Mouse (Mus musculus) lung, postnatal 4 days (tissue): ENCODE measurements around the gene Tead1.
"Not testable (repeated sequence)": the region's sequence is repeated elsewhere in the genome, so short reads cannot be mapped to it uniquely, and the experiment has no call there.

ENCODE experiments used
- DNase-seq, 2 experiments: peaks; one replicate each; pipeline ENCODE4 v3.0.0; 2021

Gene Tead1

DNA sequence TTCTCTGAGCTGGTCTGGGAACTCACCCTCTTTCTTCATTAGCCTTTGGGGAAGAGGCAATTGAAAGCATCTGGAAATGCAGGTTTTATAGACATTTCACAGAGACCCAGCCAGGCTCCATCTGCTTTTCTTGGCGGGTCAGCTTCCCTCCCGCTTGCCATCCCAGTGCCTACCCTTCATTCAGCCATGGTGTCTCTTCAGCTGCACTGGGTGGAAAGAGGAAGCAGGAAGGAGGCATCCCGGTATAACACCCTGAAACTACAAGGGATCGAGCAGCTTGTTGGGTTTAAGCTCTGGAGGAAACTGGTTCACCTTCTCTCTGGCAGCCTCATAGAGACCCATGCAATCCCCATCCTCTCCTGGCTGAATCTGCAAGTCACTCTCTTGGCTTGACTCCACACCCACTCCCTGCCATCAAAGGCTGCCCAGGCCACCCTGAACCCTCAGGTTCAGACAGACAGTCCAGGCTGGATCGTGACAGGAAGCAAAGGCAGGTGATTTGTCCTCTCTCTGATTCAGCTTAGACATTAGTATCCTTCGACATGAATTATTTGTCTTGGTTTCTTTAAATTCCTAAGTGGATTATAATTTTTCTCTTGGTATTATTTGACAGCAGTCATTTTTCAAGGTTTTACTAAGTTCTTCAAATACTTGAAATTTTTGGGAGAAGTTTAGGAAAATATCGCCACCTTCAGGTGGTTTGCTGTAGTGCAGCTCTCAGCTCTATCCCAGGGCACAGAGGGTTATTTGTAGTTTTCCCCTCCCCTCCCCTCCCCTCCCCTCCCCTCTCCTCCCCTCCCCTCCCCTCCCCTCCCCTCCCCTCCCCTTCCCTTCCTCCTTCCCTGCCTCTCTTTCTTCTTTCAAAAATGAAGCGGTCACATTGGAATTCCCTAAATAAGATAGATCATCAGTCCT is 189.7 kb downstream of the Tead1 start:
- DNase-seq, result peak; percentile 44 to 77

DNA sequence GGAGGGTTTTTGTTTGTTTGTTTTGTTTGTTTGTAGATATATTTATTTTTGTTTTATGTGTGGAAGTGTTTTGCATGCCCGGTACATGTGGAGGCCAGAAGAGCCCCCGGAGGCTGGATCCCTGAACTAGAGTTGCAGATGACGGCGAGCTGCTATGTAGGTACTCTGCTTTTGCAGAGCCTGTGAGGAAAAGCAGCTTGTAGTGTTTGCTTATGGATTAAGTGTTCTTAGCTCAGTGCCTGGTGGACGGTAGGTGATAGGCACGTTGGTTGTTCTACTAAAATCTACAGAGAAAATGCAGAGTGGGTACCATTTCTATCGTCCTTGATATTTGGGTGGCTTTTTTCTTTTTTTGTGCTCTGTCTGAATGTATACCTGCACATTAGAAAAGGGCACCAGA is 192.6 kb downstream of the Tead1 start:
- no peak for DNase-seq

GRCm38 (mm10) chr7:112872435-112873196 is 193.5 kb downstream of the Tead1 start:
- DNase-seq, result no peak

DNA sequence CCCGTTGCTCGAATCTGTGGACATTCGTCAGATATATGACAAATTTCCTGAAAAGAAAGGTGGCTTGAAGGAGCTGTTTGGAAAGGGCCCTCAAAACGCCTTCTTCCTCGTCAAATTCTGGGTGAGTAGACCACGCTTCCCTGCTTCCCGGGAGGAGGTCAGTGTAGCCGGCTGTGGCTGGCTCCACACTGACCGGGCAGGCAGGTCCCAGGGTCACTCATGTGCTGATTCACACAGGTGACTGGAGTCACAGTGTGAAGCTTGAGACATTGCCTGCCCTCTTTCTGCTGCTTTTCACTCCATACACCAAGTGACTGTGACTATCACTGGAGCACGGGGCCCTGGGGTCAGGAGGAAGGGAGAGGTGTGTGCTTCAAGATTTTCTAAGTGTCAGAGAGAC is 197.0 kb downstream of the Tead1 start:
- DNase-seq, result no peak

DNA sequence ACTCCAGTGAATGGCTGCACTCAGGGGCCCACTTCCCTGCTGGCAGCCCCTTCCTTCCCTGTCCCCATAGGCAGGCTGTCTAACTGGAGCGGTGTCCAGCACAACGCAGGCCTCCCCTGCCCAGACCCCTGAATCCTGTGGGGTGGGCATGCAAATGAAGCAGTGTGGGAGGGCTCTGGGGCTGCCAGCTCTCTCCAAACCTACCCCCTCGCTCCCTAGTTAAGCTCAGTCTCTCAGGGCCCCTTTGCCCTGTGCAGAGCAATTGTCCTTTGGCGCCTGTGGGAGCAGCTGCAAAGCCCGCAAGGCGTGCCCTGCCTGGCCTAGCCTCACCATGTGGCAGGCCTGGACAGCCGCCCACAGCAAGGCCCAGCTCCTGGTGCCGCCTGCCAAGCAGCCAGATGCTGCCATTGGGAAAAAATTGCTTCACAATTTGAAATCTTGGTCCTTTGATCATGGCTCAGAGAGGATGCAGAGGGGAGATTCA is 204.7 kb downstream of the Tead1 start:
- DNase-seq, result peak; percentile 16 to 67

DNA sequence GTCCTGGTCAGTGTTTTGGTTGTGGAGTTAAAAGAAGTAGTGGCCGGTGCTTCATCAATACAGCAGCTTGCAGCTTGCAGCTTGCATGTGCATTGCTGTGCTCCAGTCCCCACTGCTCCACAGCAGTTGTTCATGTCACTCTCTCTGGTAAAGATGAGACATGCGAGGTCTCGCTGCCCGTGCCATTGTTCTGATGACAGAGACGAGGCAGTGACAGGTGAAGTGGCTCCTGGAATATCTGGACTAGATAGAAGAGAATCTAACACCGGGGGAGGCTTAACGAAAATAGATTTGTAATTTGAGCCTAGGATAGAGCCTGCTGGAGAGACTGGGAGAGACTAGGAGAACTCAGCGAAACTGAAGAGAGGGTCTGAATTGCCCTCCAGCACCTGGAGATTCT is 206.4 kb downstream of the Tead1 start:
- DNase-seq, result no peak

DNA sequence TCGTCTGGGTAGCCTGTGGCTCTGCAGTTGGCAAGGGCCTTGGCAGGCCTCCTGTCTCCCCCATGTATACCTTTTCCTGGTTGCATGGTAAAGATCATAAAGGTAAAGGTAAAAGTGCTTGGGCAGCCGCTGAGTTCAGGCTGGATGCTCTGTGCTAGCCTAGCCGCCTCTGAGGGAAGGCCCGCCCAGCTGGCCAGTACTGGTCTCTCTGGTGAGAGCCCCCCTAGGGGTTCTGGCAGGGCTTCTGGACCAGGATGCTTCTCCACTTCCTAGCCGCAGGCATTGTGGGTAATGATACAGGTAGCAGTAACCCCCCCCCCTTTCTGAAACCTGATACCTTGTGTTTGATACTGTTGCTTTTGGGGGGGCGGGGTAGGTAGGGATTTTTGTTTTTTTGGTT is 212.8 kb downstream of the Tead1 start:
- no peak for DNase-seq

DNA sequence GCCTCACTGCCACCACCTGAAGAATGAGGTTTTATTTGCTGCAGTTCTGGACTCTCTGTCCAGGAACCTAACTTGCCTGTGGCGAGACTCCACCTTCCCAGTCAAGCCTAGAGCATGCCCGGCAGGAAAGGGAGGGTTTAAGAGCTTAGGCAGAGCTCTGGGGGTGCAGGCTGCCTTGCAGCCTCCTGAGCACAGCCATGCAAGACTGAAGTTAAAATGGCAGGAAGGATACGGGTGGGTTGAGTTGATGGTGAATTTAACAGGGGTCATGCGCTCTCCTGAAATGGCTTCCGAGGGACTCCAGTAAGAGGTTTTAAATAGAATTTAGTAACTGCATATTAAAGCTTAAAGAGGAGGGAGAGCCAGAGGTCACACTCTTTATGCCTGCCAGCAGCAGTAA is 213.5 kb downstream of the Tead1 start:
- no peak for DNase-seq

GRCm38 (mm10) chr7:112896363-112896762 is 217.2 kb downstream of the Tead1 start:
- no peak for DNase-seq

DNA sequence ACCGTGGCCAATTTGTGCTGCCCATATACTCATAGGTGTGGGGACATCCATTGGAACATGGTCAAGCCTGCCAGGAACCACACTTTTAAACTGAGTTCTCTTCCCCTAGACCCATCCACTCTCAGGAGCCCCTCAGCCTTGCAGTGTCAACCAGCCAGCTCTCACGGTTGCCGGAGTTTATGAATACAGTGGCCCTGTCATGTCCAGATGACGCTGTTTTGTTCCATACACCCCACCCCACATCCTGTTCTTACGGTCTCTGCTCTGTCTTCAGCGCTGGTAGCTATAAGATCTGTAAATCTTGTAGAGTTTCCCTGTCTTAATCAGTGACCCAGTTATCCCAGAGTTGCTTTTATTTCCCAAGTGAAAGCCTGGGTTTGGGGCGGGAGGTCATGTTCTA is 222.6 kb downstream of the Tead1 start:
- no peak for DNase-seq

DNA sequence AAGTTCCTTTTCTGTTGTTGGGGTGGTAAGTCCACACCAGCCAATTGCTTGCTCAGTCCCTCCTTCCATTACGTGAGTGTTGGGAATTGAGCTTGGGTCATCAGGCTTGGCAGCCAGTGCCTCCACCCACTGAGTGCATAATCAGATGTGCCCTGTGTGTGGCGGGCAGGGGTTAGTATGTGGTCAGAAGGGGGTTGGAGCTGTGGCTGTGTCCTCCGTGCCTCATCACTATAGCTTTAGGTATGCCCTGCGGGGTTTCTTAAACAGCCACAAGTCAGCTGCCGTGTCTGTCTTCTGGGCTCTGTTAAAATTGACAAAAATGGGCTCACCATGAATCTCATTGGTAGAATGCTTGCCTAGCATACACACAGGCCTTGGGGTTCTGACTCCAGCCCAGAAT is 227.7 kb downstream of the Tead1 start:
- DNase-seq, result no peak

GRCm38 (mm10) chr7:112907468-112907867 is 228.3 kb downstream of the Tead1 start:
- DNase-seq, result no peak

DNA sequence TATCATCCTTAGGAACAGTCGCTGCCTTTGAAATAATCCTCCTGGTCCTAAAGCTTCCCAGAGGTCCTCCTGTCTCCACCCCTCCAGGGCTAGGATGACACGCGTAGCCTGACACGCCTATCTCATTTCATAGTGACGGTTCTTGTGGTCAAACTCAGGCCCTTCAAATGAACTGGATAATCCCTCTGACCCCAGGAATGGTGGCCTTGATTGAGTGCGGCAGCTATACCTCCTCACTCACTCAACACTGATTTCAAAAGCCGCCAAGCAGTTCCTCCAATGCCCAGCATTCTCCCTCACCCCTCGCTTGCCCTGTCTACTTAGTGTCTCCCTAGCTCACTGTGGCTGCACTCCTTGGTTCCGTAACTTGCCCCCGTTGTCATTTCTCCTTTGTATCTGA is 230.0 kb downstream of the Tead1 start:
- no peak for DNase-seq

GRCm38 (mm10) chr7:112912969-112913368 is 233.9 kb downstream of the Tead1 start:
- no peak for DNase-seq

DNA sequence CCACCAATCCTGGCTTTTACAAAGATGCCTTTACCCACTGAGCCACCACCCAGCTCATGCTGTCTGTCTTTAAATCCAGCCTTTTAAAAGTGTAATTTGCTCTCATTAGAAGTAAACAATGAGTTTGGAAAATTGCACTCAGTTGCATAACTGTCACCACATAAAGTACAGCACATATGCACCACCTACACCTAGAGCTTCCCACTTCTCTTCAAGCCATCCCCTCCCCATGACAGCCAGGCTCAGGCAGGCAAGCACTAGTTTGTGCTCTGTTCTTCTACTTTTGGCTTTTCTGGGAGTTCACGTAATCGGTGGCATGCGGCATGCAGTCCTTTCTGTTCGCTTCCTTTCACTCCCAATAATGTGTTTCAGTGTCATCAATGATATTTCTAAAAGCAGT is 236.5 kb downstream of the Tead1 start:
- no peak for DNase-seq

- no peak for DNase-seq
Measured at GRCm38 (mm10) chr7:112917613-112918278, 238.6 kb downstream of the Tead1 start.

DNA sequence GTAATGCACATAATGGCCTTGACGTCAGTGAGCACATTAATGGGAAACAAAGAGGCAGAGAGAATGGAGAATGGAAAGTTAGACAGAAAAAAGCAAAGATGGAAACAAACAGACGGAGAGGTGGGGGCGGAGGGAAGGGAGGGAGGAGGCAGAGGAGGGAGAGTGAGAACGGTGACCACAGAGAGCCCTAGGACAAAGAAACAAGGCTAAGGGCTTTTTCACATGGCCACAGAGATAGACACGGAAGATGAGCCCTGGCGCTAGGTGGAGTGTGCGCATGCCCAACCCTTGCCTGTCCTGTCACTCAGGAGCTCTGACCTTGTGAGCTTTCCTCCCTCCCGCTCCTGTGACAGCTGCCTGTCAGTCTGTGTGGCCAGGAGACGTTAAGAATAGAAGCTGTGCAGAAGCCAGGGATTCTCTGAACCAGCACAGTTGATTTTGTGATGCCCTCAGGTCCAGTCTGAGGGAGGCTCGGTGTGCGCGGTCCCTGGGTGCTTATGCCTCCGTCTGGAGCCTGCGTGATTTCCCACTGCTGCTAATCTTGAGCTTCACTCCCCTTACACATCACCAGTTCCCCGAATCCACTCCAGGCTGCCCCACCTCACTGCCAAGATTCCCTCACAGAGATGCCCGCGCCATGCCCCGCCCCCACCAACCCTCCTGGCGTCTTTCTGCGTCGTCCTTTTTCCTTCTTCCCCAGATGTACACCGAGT is 239.3 kb downstream of the Tead1 start:
- DNase-seq, result no peak

DNA sequence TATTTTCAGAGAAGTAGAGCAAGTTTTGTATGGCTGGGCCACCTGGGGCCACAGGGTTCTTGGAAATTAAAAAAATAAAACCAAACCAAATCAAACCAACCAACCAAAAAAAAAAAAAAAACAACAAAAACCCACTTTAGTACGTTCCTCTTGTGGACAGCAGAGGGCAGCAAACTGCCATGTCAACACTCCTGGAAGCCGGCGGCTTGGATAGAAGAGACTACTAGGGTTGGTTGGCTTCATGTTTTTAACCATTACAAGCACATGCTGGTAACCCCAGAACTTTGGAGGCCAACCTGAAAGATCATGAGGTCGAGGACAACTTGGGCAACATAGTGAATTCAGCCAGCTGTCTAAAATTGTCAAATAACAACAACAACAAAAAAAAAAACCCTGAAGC is 240.7 kb downstream of the Tead1 start:
- DNase-seq, result peak; percentile 40 to 63

DNA sequence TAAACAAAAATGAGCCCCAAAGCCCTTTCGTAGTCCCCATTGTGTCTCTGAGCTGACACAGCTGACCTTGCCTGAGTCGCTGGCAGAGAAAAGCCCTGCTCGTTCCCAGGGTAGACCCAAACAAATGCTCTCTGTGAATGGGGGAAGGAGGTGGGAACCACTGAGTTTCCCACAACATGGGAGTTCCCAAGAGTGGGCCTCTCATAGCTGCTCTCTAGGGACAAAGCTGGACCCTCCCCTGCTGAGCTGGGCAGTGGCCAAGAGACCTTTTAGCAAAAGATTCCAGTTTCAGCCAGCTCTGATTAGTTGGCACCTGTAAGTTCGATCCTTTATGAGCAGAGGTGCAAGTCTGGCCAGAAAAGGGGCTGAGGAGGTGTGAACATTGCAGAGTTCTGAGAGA is 243.7 kb downstream of the Tead1 start:
- no peak for DNase-seq

DNA sequence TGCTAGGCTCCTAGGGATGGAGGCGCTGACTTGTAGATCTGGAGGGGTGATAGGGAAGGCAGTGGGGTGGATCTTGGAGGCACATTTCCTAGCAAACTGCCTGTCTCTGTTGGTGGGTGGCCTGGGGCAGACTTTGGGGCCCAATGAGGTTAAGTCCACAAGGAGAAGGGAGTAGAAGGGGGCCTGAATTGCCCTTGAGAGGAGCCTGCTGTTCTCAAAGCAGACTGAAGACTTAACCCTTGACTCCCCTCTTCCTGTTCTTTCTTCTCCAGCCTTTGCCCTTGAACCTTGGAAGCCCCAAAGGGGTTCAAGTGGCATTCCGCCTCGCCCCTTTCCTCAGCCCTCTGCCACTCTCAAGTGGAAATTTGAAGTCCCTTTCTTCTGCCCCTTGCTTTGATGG is 244.6 kb downstream of the Tead1 start:
- no peak for DNase-seq

GRCm38 (mm10) chr7:112930669-112931068 is 251.6 kb downstream of the Tead1 start:
- DNase-seq, result no peak

GRCm38 (mm10) chr7:112935876-112936275 is 256.8 kb downstream of the Tead1 start:
- DNase-seq, result not testable (repeated sequence)

DNA sequence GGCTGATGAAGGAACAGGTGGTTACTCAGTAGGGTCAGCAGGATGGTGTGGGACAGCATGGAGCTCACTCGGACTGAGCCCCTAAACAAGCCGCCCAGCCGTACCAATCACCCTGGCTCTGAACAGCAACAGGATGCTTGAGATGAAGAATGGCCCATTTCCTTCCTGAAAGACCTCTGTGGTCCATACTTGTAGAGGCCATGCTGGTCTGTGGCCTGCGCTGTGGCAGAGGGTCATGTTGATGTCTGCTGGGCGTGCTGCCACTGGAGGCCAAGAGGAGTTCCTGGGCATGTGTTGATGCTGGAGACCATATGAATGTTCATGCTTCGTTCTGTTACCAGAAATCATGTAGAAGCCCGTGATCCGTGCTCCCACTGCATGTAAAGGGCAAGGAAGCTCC is 258.0 kb downstream of the Tead1 start:
- no peak for DNase-seq
